Mouse (Mus musculus) G1E (cell line): ENCODE results near the gene Mrm2. TPM values are rescaled to one million over a fixed set of nuclear protein-coding genes. Genes with fewer than 3 reads are reported as not detected.

Experiments used
- ATAC-seq: 2 replicates; pipeline ENCODE4 v1.8.0; 2016; ENCODE audit warnings: mild to moderate bottlenecking; ENCODE audit not compliant: insufficient number of reproducible peaks, poor library complexity, low FRiP score, severe bottlenecking; ENCODE audit errors: extremely low read depth
- DNase-seq: peaks from one replicate; pipeline ENCODE4 v3.0.0; 2012; ENCODE audit warnings: low spot score
- H3K27me3 ChIP-seq: 2 replicates; pipeline ENCODE4 v1.6.1; 2012; ENCODE audit warnings: mild to moderate bottlenecking, low read length, inconsistent platforms; ENCODE audit not compliant: insufficient read depth
- H3K36me3 ChIP-seq: replicated peaks from 2 replicates; pipeline ENCODE3; 2012; ENCODE audit warnings: mild to moderate bottlenecking, inconsistent platforms
- H3K4me1 ChIP-seq: 2 replicates; pipeline ENCODE4 v1.6.1; 2012; ENCODE audit warnings: low read depth, low read length, inconsistent platforms, mixed read lengths; ENCODE audit not compliant: insufficient read depth
- H3K4me3 ChIP-seq: 2 replicates; pipeline ENCODE4 v1.5.1; 2012; ENCODE audit warnings: low read depth, mild to moderate bottlenecking, inconsistent platforms, low read length, moderate library complexity, mixed read lengths
- H3K9me3 ChIP-seq: replicated peaks from 2 replicates; pipeline ENCODE4 v1.6.1; 2012; ENCODE audit warnings: inconsistent platforms
- CTCF ChIP-seq: IDR thresholded peaks from 2 replicates; pipeline ENCODE4 v1.5.1; 2012; ENCODE audit warnings: low read depth, low read length, inconsistent platforms, mixed read lengths
- GATA1 ChIP-seq: IDR thresholded peaks from 2 replicates; pipeline ENCODE4 v1.6.1; 2012; ENCODE audit warnings: borderline replicate concordance, low read length, inconsistent platforms, mixed read lengths
- GATA2 ChIP-seq: IDR thresholded peaks from 2 replicates; pipeline ENCODE4 v1.6.1; 2012; ENCODE audit warnings: low read depth, low read length, inconsistent platforms, borderline replicate concordance
- POLR2AphosphoS5 ChIP-seq: IDR thresholded peaks from 2 replicates; pipeline ENCODE4 v1.6.1; 2012; ENCODE audit warnings: low read depth, low read length, inconsistent platforms; ENCODE audit not compliant: insufficient replicate concordance
- TAL1 ChIP-seq: conservative IDR thresholded peaks from 2 replicates; pipeline ENCODE4 v1.6.1; 2012; ENCODE audit warnings: low read depth, low read length, inconsistent platforms, mixed read lengths
- polyA plus RNA-seq: library from polyadenylated mRNA; stranded (reverse); fragments of >175 nt; gene quantifications from 2 replicates; pipeline ENCODE4 v1.2.3, GENCODE M21; 2012
- total RNA-seq, 2 experiments: library from RNA; stranded (forward) in 1 of 2; stranded (reverse) in 1 of 2; fragments of 200-1000 nt in 1 of 2; fragments of >200 nt in 1 of 2; fragmentation: Nextera tagmentation in 1 of 2; gene quantifications; 2 replicates each; pipeline ENCODE4 v1.2.3; 2014 to 2017

Gene Mrm2
- total and polyA plus RNA-seq, 3 experiments, result 4.8 to 13.6 (median 8.5) TPM

- Histone ChIP-seq H3K4me3 (no peak overlapping the region), H3K4me1 (no peaks in the 10 kb centered on the region), H3K9me3 (peaks cover 7% of the 10 kb centered on the region; the same call in 1 of the 2 replicates), H3K27me3 (no peaks in the 10 kb centered on the region), H3K36me3 (peaks cover 80% of the 10 kb centered on the region)
- DNase-seq, result no peak
- TF ChIP-seq POLR2AphosphoS5 (no peak), GATA2 (no peak), CTCF (no peak), TAL1 (no peak), GATA1 (no peak)
- no peak for ATAC-seq
Observed at GRCm38 (mm10) chr5:140359930-140360674, 28.4 kb upstream of the Mrm2 start.

DNA sequence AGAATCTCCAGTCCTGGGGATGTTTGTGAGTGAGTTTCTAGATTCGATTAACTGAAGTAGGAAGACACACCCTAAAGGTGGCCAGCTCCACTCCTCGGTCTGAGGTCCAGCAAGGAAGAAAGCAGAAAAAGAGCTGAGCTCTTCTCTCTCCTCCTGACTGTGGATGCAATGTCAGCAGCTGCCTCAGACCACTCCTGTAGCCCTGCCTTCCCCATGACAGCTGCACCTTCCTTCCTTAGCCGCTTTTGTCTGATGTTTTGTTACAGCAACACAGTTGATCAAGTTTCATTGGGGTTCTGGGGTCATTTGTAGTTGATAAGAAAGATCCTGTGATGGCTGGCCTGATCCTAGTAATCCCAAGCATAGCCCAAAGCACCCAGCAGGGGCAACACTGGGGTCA lies 25.8 kb upstream of the Mrm2 start:
- Histone ChIP-seq H3K36me3 (peaks cover 91% of the 10 kb centered on the region), H3K9me3 (no peaks in the 10 kb centered on the region), H3K4me1 (no peaks in the 10 kb centered on the region), H3K4me3 (no peak overlapping the region), H3K27me3 (no peaks in the 10 kb centered on the region)
- ATAC-seq, result no peak
- TF ChIP-seq CTCF, result no peak
- no peak for TF ChIP-seq GATA1
- TF ChIP-seq TAL1, result no peak
- TF ChIP-seq GATA2, result no peak
- TF ChIP-seq POLR2AphosphoS5, result no peak
- no peak for DNase-seq

DNA sequence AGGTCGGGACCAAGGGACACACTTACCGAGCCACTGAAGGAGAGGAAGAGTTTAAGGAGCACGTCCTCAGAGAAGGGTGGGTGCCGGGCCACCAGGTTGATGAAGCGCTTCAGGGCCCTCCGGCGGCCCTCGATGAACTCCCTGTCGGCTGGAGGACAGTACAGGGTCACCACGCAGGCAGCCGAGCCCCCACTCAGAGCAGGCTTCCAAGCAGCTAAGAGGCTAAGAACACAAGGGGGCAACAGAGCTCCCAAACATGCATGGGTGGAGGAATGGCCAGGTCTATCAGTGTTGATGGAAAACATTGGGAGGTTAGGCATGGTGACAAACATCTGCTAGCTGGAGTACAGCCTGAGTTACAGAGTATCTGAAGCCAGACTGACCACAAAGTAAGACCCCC lies 24.2 kb upstream of the Mrm2 start:
- ATAC-seq, result no peak

DNA sequence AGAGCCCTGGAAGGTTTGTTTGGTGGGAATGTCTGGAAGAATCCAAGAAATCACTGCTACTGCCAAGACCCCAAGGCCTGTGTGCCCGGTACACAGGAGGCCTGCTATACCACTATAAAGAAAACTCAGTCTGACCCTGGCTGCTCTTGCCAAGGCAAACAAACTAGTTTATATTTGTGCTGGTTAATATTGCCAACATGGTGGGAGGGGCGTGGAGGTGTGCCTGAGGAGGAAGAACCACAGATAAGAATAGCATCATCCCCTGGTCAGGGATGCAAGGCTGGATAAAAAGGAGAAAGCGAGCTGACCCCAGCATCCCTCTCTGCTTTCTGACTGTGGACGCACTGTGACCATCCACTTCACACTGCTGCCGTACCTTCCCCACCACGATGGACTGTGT lies 20.7 kb upstream of the Mrm2 start:
- Histone ChIP-seq H3K36me3 (peaks cover 92% of the 10 kb centered on the region), H3K4me1 (no peaks in the 10 kb centered on the region), H3K9me3 (no peaks in the 10 kb centered on the region), H3K27me3 (no peaks in the 10 kb centered on the region), H3K4me3 (no peak overlapping the region)
- no peak for TF ChIP-seq POLR2AphosphoS5
- DNase-seq (no peak), ATAC-seq (no peak)

More for the DNA sequence above, 24.2 kb upstream of the Mrm2 start:
- H3K4me3 ChIP-seq, result no peak overlapping the region
- TF ChIP-seq CTCF (no peak), GATA1 (no peak), GATA2 (no peak), POLR2AphosphoS5 (no peak), TAL1 (no peak)
- no peaks in the 10 kb centered on the region for H3K27me3 ChIP-seq
- no peaks in the 10 kb centered on the region for H3K4me1 ChIP-seq
- peaks cover 96% of the 10 kb centered on the region for H3K36me3 ChIP-seq
- DNase-seq, result no peak
- no peaks in the 10 kb centered on the region for H3K9me3 ChIP-seq

- H3K36me3 ChIP-seq, result peaks cover 93% of the 10 kb centered on the region
- no peak for TF ChIP-seq TAL1
- TF ChIP-seq CTCF, result no peak
- TF ChIP-seq GATA1, result no peak
- TF ChIP-seq POLR2AphosphoS5, result no peak
- no peak for TF ChIP-seq GATA2
Observed at GRCm38 (mm10) chr5:140350731-140351497, 19.2 kb upstream of the Mrm2 start.

DNA sequence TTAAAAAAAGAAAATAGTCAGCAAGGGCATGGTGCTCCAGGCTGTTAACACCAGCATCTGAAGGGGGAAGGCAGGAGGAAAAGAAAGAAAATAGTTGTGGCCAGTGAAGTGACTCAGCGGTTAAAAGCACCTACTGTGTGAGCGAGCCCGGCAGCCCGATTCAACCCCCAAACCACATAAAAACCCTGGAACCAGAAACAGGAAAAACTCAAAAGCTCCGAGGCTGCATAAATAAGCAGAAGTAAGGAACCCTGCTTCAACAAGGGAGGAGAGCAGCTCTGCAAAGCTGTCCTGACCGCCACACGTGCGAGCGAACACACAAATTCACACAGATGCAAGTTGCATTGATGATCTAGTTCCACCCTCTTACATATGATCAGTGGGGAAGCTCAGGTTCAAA lies 18.2 kb upstream of the Mrm2 start:
- no peak overlapping the region for H3K4me3 ChIP-seq
- TF ChIP-seq GATA1 (no peak), CTCF (no peak)
- no peaks in the 10 kb centered on the region for H3K27me3 ChIP-seq
- DNase-seq (no peak), ATAC-seq (no peak)
- no peaks in the 10 kb centered on the region for H3K9me3 ChIP-seq
- peaks cover 93% of the 10 kb centered on the region for H3K36me3 ChIP-seq
- no peaks in the 10 kb centered on the region for H3K4me1 ChIP-seq

More at GRCm38 (mm10) chr5:140350731-140351497, 19.2 kb upstream of the Mrm2 start:
- ATAC-seq, result no peak
- DNase-seq, result no peak
- H3K27me3 ChIP-seq, result no peaks in the 10 kb centered on the region
- no peaks in the 10 kb centered on the region for H3K9me3 ChIP-seq
- no peak overlapping the region for H3K4me3 ChIP-seq
- H3K4me1 ChIP-seq, result no peaks in the 10 kb centered on the region

- H3K4me1 ChIP-seq, result no peaks in the 10 kb centered on the region
- no peaks in the 10 kb centered on the region for H3K27me3 ChIP-seq
- ATAC-seq (no peak), DNase-seq (no peak)
- TF ChIP-seq GATA1 (no peak), GATA2 (no peak), TAL1 (no peak), CTCF (no peak), POLR2AphosphoS5 (no peak)
- no peaks in the 10 kb centered on the region for H3K9me3 ChIP-seq
- no peak overlapping the region for H3K4me3 ChIP-seq
- H3K36me3 ChIP-seq, result peaks cover 91% of the 10 kb centered on the region
Observed at GRCm38 (mm10) chr5:140346050-140346449, 14.4 kb upstream of the Mrm2 start.
